Mouse (Mus musculus): ENCODE data around the gene Aste1.

DNA sequence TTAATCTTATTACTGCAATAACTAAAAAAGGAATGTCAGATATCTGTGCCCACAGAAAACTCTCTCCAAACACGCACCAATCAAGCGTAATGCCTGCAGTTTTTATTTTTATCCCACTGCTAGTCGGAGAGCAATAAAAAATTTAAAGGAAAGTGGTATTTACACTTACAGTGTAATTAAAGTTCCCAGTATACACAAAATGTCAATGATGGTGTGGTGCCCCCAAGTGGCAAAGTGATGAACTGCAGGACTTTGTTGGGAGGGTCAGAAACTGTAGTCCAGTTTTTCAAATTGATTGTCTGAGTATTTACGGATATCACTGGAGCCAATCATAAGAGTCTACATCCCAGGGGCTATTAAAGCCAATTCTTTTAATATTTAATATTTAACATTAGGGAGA, 5.9 kb upstream of the Aste1 start:
- TF ChIP-seq HCFC1 (IDR thresholded peaks at IDR 0.05; ENCODE audit: borderline replicate concordance, insufficient read depth, low read length) (no peak), CHD2 (IDR thresholded peaks at IDR 0.05; ENCODE audit: low read depth, low read length) (no peak), MAFK (IDR thresholded peaks at IDR 0.05; ENCODE audit: insufficient read depth, low read depth, low read length) (no peak), ZNF384 (IDR thresholded peaks at IDR 0.05; ENCODE audit: low read depth, low read length) (no peak)
